Mouse (Mus musculus) lung, adult 2 months (tissue): Measurements from ENCODE around the gene Trim72. TPM values are rescaled to one million over a fixed set of nuclear protein-coding genes. Genes with fewer than 3 reads are reported as not detected.
A peak's percentile ranks its signal among the peaks of the same experiment; 100 is the strongest.
"Not testable (repeated sequence)": the region's sequence is repeated elsewhere in the genome, so short reads cannot be mapped to it uniquely, and the experiment has no call there.

Source experiments
- DNase-seq: peaks from one replicate; pipeline ENCODE4 v3.0.0; 2022
- H3K4me1 ChIP-seq: fragments of 200-500 bp; 2 replicates; pipeline ENCODE4 v1.6.1; 2011; ENCODE audit warnings: low read length; ENCODE audit not compliant: control insufficient read depth, insufficient read depth
- H3K4me3 ChIP-seq: fragments of 200-500 bp; replicated peaks from 2 replicates; pipeline ENCODE3; 2011; ENCODE audit warnings: low read depth, mild to moderate bottlenecking, control low read depth, low read length; ENCODE audit errors: extremely low read depth
- CTCF ChIP-seq: fragments of 200-500 bp; IDR thresholded peaks from 2 replicates; pipeline ENCODE4 v1.5.1; 2011; ENCODE audit warnings: mild to moderate bottlenecking, low read length, control low read depth; ENCODE audit not compliant: insufficient read depth
- POLR2A ChIP-seq: fragments of 200-500 bp; IDR thresholded peaks from 2 replicates; pipeline ENCODE4 v1.6.1; 2011; ENCODE audit warnings: low read depth, mild to moderate bottlenecking, control low read depth, low read length, borderline replicate concordance; ENCODE audit errors: extremely low read depth
- WGBS: fragments of 180-500 bp; shearing (Covaris S2); methylation state at CpG from one replicate; pipeline ENCODE4 v1.1.7; 2018; 5-methylcytosine and 5-hydroxymethylcytosine counted together
- polyA plus RNA-seq: library from polyadenylated mRNA; depleted of rRNA; stranded (reverse); fragments of >200 nt; gene quantifications from 2 replicates; pipeline ENCODE4 v1.2.3, GENCODE M21; 2012

Trim72 gene
- polyA plus RNA-seq, 1 experiment = 15.4 TPM

GRCm38 (mm10) chr7:128006193-128006592 is 2.4 kb downstream of the Trim72 start:
- TF ChIP-seq CTCF (no peak), POLR2A (no peak)
- Histone ChIP-seq H3K4me3 (no peak overlapping the region), H3K4me1 (0 out of 2 replicates have a peak, but pooled peaks cover 3% of the 10 kb centered on the region)
- WGBS = 68% methylated on average over 7 of the region's 7 CpGs
- no peak for DNase-seq

- TF ChIP-seq POLR2A (no peak), CTCF (no peak)
- no peak for DNase-seq
- Histone ChIP-seq H3K4me1 (no peaks in the 10 kb centered on the region), H3K4me3 (no peak overlapping the region)
- 59% methylated on average over 40 of the region's 40 CpGs for WGBS
Observed at GRCm38 (mm10) chr7:128009715-128010340, 6.1 kb downstream of the Trim72 start.

DNA sequence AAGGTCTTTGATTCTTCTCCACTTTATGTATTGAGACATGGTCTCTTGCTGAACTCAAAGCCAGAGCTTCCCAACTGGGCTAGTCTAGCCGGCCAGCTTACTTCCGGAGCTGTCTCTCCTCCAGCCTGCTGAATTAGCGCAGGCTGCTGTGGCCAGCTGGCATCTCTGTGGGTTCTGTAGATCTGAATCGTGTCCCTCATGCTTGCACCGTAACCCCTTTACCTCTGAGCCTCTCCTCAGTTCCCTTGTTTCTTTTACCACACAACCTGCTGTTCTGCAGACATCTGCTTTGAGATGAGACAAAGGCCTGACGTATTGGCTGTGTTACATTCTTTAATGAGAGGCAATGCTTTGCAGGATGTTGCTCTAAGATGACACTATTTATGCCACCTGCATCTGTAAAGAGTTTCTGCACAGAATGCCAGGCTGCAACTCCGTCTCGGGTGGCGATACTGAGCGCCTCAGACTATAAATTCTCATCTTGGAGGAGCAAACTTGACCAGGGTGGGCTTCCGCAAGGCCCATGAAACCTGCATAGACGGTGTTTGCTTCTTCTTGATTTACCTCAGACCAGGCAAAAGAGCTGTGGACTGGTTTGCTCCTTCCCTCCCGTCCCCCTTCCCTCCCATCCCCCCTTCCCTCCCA is 8.5 kb downstream of the Trim72 start:
- Histone ChIP-seq H3K4me3 (no peak overlapping the region), H3K4me1 (no peaks in the 10 kb centered on the region)
- no peak for DNase-seq
- 72% methylated on average over 13 of the region's 13 CpGs for WGBS
- TF ChIP-seq POLR2A (no peak), CTCF (no peak)

DNA sequence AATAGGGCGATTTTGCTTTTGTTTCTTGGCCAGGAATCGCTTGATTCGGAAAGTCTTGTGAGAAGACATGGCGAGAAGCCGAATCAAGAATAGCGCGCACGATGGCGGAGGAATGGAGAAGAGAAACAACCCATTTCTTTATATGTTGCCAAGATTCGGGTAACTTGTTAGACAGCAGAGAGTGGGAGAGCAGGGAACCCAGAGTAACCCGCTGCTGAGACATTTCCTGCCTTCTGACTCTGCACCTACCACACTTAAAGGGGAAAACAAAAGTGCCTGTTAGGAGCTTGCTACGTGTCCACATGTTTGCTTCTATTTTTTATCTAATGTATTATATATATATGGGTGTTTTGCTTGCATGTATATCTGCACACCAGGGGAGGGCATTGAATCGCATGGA is 9.4 kb downstream of the Trim72 start:
- 84% methylated on average over 13 of the region's 13 CpGs for WGBS
- Histone ChIP-seq H3K4me3 (no peak overlapping the region), H3K4me1 (no peaks in the 10 kb centered on the region)
- TF ChIP-seq CTCF (no peak), POLR2A (no peak)
- no peak for DNase-seq

DNA sequence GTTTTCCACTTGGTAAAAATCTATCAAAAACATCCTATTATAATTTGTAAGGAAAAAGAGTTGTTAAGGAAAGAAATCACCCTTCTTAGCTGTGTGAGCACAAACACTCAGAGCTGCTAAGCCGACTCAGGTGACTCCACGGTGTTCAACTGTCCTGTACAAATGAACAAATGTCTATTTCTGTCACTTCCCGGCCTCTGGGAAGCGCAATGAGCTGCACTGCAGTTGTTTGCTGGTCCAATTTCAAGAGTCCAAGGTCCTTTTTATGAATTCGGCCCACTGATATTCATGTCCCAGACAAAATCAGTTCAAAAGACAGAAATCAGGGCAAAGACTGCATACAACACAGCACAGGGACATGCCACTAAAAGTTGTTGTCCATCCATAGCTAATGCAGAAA is 12.4 kb downstream of the Trim72 start:
- H3K4me1 ChIP-seq = not testable (repeated sequence)

GRCm38 (mm10) chr7:128016650-128017049 is 12.9 kb downstream of the Trim72 start:
- 65% methylated on average over 6 of the region's 6 CpGs for WGBS
- TF ChIP-seq POLR2A (no peak), CTCF (no peak)
- no peak for DNase-seq

More for the DNA sequence above, 12.4 kb downstream of the Trim72 start:
- 59% methylated on average over 5 of the region's 5 CpGs for WGBS
- DNase-seq, H3K4me3 ChIP-seq: not testable (repeated sequence)

GRCm38 (mm10) chr7:128018275-128018674 is 14.5 kb downstream of the Trim72 start:
- no peak for DNase-seq
- Histone ChIP-seq H3K4me1 (no peaks in the 10 kb centered on the region), H3K4me3 (no peak overlapping the region)
- TF ChIP-seq CTCF (no peak), POLR2A (no peak)
- 86% methylated on average over 3 of the region's 3 CpGs for WGBS

More at GRCm38 (mm10) chr7:128016650-128017049, 12.9 kb downstream of the Trim72 start:
- H3K4me3 ChIP-seq = no peak overlapping the region
- H3K4me1 ChIP-seq = no peaks in the 10 kb centered on the region

- no peak overlapping the region for H3K4me3 ChIP-seq
- no peak for TF ChIP-seq POLR2A
- no peak for TF ChIP-seq CTCF
- 29% methylated on average over 2 of the region's 2 CpGs for WGBS
- H3K4me1 ChIP-seq = no peaks in the 10 kb centered on the region
- DNase-seq = no peak
Observed at GRCm38 (mm10) chr7:128019187-128019586, 15.4 kb downstream of the Trim72 start.

GRCm38 (mm10) chr7:128022974-128023373 is 19.2 kb downstream of the Trim72 start:
- WGBS = 66% methylated on average over 8 of the region's 8 CpGs
- Histone ChIP-seq H3K4me3 (no peak overlapping the region), H3K4me1 (no peaks in the 10 kb centered on the region)
- DNase-seq = no peak
- TF ChIP-seq POLR2A (no peak), CTCF (peak; percentile 7; the same call in 1 of the 2 replicates)

DNA sequence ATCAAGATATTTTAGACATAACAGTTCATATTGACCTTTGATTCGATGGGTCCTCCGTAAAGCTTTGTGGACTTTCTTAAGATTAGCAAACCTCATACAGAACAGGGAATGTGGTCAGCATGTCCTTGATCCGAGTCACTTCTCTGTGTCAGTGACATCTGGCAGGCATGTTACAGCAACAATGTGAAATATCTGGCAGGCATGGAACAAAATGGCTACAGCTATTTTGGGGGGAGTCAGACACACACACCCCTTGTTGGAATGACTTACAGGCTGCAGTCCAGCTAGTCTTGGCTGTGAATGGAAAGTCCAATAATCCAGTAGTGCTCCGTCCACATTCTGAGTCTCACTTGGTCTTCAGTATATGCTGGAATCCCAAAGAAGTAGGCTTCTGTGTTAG is 19.8 kb downstream of the Trim72 start:
- 69% methylated on average over 4 of the region's 4 CpGs for WGBS
- TF ChIP-seq POLR2A (no peak), CTCF (no peak)
- no peak overlapping the region for H3K4me3 ChIP-seq
- no peaks in the 10 kb centered on the region for H3K4me1 ChIP-seq
- DNase-seq = no peak

- 79% methylated on average over 9 of the region's 9 CpGs for WGBS
- Histone ChIP-seq H3K4me3 (no peak overlapping the region), H3K4me1 (no peaks in the 10 kb centered on the region)
- TF ChIP-seq CTCF = no peak
- TF ChIP-seq POLR2A = no peak
- no peak for DNase-seq
Observed at GRCm38 (mm10) chr7:128024364-128024763, 20.6 kb downstream of the Trim72 start.
